Mouse (Mus musculus) lung, embryonic 16.5 days (tissue): ENCODE results near the gene Kcnh1. TPM values are rescaled to one million over a fixed set of nuclear protein-coding genes. Genes with fewer than 3 reads are reported as not detected.

Experiments
- ATAC-seq: fragments of 200-750 bp; cut with Nextera tagmentation; 2 replicates; pipeline ENCODE4 v1.8.0; 2017; ENCODE audit warnings: low read depth, mild to moderate bottlenecking, moderate library complexity
- H3K27ac ChIP-seq: fragments of 300-500 bp; sonication (generic); 2 replicates; pipeline ENCODE4 v1.5.1; 2014; ENCODE audit warnings: mild to moderate bottlenecking, control low read depth, low read length
- H3K27me3 ChIP-seq: fragments of 300-500 bp; sonication (generic); 2 replicates; pipeline ENCODE4 v1.6.1; 2014; ENCODE audit warnings: low read depth, low read length, mixed read lengths; ENCODE audit not compliant: control insufficient read depth, insufficient read depth
- H3K36me3 ChIP-seq: fragments of 300-500 bp; sonication (generic); 2 replicates; pipeline ENCODE4 v1.6.1; 2014; ENCODE audit warnings: low read length; ENCODE audit not compliant: control insufficient read depth, insufficient read depth
- H3K4me1 ChIP-seq: fragments of 300-500 bp; sonication (generic); replicated peaks from 2 replicates; pipeline ENCODE4 v1.6.1; 2014; ENCODE audit warnings: low read length, mixed read lengths; ENCODE audit not compliant: control insufficient read depth, insufficient read depth
- H3K4me2 ChIP-seq: fragments of 300-500 bp; sonication (generic); 2 replicates; pipeline ENCODE4 v1.6.1; 2014; ENCODE audit warnings: low read depth, low read length, control low read depth
- H3K4me3 ChIP-seq: fragments of 300-500 bp; sonication (generic); 2 replicates; pipeline ENCODE4 v1.5.1; 2014; ENCODE audit warnings: mild to moderate bottlenecking, low read length, control low read depth
- H3K9ac ChIP-seq: fragments of 300-500 bp; sonication (generic); 2 replicates; pipeline ENCODE4 v1.6.1; 2014; ENCODE audit warnings: low read length, control low read depth
- H3K9me3 ChIP-seq: fragments of 300-500 bp; sonication (generic); 2 replicates; pipeline ENCODE4 v1.6.1; 2016; ENCODE audit warnings: low read length; ENCODE audit not compliant: control insufficient read depth
- WGBS: fragments of 180-500 bp; shearing (Covaris S2); extraction: QIAGEN DNeasy Blood & Tissue Kit; methylation state at CpG from one replicate; pipeline ENCODE4 v1.1.7; 2014; 5-methylcytosine and 5-hydroxymethylcytosine counted together
- polyA plus RNA-seq: library from polyadenylated mRNA; unstranded; fragments of >200 nt; fragmentation: Nextera tagmentation; extraction: Ambion mirVana; gene quantifications from 2 replicates; pipeline ENCODE4 v1.2.1, GENCODE M21; 2015

Kcnh1 gene
- polyA plus RNA-seq, 1 experiment from 2014 or later = 0.97 TPM

- no peak overlapping the region for H3K9ac ChIP-seq
- no peak overlapping the region for H3K4me3 ChIP-seq
- WGBS = 37% methylated on average over 2 of the region's 2 CpGs
- H3K4me2 ChIP-seq = no peak overlapping the region
- peak overlapping the region; percentile 30; the same call in 1 of the 2 replicates for H3K27ac ChIP-seq
- ATAC-seq = peak; percentile 34
- no peaks in the 10 kb centered on the region for H3K27me3 ChIP-seq
- no peaks in the 10 kb centered on the region for H3K36me3 ChIP-seq
- H3K4me1 ChIP-seq = 0 out of 2 replicates have a peak, but pooled peaks cover 2% of the 10 kb centered on the region
- H3K9me3 ChIP-seq = no peaks in the 10 kb centered on the region
Measured at GRCm38 (mm10) chr1:192532212-192532611, 341.6 kb downstream of the Kcnh1 start.

GRCm38 (mm10) chr1:192533016-192533415 lies 342.4 kb downstream of the Kcnh1 start:
- Histone ChIP-seq H3K27me3 (no peaks in the 10 kb centered on the region), H3K4me2 (no peak overlapping the region), H3K36me3 (no peaks in the 10 kb centered on the region), H3K4me1 (0 out of 2 replicates have a peak, but pooled peaks cover 2% of the 10 kb centered on the region), H3K9ac (no peak overlapping the region), H3K9me3 (no peaks in the 10 kb centered on the region), H3K27ac (no peak overlapping the region), H3K4me3 (no peak overlapping the region)
- no peak for ATAC-seq

GRCm38 (mm10) chr1:192536440-192536839 lies 345.9 kb downstream of the Kcnh1 start:
- Histone ChIP-seq H3K4me2 (no peak overlapping the region), H3K9ac (no peak overlapping the region), H3K9me3 (no peaks in the 10 kb centered on the region), H3K4me1 (0 out of 2 replicates have a peak, but pooled peaks cover 2% of the 10 kb centered on the region), H3K36me3 (no peaks in the 10 kb centered on the region), H3K4me3 (no peak overlapping the region), H3K27ac (no peak overlapping the region), H3K27me3 (no peaks in the 10 kb centered on the region)
- WGBS = 12% methylated on average over 1 of the region's 1 CpGs
- ATAC-seq = no peak

DNA sequence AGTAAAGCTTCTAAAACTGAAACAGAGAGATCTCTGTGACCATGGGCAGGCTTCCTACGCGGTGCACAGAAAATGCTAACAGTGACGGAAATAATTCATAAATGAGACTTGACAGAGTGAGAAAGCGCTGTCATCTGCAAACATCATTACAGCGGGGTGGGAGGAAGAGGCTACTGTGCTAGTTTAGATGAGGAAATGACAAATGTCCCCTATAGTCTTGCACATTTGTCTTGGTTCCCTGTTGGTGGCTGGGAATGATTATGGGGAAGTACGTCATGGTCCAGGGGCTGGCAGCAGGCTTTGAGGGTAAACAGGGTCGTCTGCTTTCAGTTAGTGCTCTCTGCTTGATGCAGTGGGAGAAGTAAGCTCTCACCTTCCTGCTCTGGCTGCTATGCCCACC lies 346.6 kb downstream of the Kcnh1 start:
- Histone ChIP-seq H3K27me3 (no peaks in the 10 kb centered on the region), H3K36me3 (no peaks in the 10 kb centered on the region), H3K9ac (no peak overlapping the region), H3K4me1 (0 out of 2 replicates have a peak, but pooled peaks cover 2% of the 10 kb centered on the region), H3K9me3 (no peaks in the 10 kb centered on the region), H3K27ac (no peak overlapping the region), H3K4me3 (no peak overlapping the region), H3K4me2 (no peak overlapping the region)
- peak; percentile 77 for ATAC-seq
- 38% methylated on average over 7 of the region's 7 CpGs for WGBS

GRCm38 (mm10) chr1:192542093-192542492 lies 351.5 kb downstream of the Kcnh1 start:
- WGBS = 67% methylated on average over 2 of the region's 2 CpGs
- ATAC-seq = no peak
- H3K4me1 ChIP-seq = no peaks in the 10 kb centered on the region
- H3K4me3 ChIP-seq = no peak overlapping the region
- H3K27ac ChIP-seq = no peak overlapping the region
- H3K27me3 ChIP-seq = no peaks in the 10 kb centered on the region
- no peak overlapping the region for H3K9ac ChIP-seq
- H3K4me2 ChIP-seq = no peak overlapping the region
- no peaks in the 10 kb centered on the region for H3K9me3 ChIP-seq
- no peaks in the 10 kb centered on the region for H3K36me3 ChIP-seq

- ATAC-seq = no peak
- Histone ChIP-seq H3K27me3 (no peaks in the 10 kb centered on the region), H3K4me1 (no peaks in the 10 kb centered on the region), H3K27ac (no peak overlapping the region), H3K9me3 (no peaks in the 10 kb centered on the region), H3K4me3 (no peak overlapping the region), H3K9ac (no peak overlapping the region), H3K4me2 (no peak overlapping the region), H3K36me3 (no peaks in the 10 kb centered on the region)
- WGBS = 79% methylated on average over 4 of the region's 4 CpGs
Measured at GRCm38 (mm10) chr1:192543686-192544085, 353.1 kb downstream of the Kcnh1 start.

- H3K27me3 ChIP-seq = no peaks in the 10 kb centered on the region
- no peak overlapping the region for H3K4me3 ChIP-seq
- no peak overlapping the region for H3K27ac ChIP-seq
- H3K9me3 ChIP-seq = no peaks in the 10 kb centered on the region
- H3K9ac ChIP-seq = no peak overlapping the region
- H3K4me1 ChIP-seq = no peaks in the 10 kb centered on the region
- no peaks in the 10 kb centered on the region for H3K36me3 ChIP-seq
- no peak for ATAC-seq
- 60% methylated on average over 9 of the region's 9 CpGs for WGBS
- H3K4me2 ChIP-seq = no peak overlapping the region
Measured at GRCm38 (mm10) chr1:192544091-192544490, 353.5 kb downstream of the Kcnh1 start.

- ATAC-seq = no peak
- Histone ChIP-seq H3K27me3 (no peaks in the 10 kb centered on the region), H3K4me2 (no peak overlapping the region), H3K27ac (no peak overlapping the region), H3K36me3 (no peaks in the 10 kb centered on the region), H3K4me3 (no peak overlapping the region), H3K4me1 (no peaks in the 10 kb centered on the region), H3K9me3 (no peaks in the 10 kb centered on the region), H3K9ac (no peak overlapping the region)
- WGBS = 69% methylated on average over 7 of the region's 7 CpGs
Measured at GRCm38 (mm10) chr1:192544901-192545300, 354.3 kb downstream of the Kcnh1 start.

- no peak overlapping the region for H3K27ac ChIP-seq
- no peak overlapping the region for H3K4me2 ChIP-seq
- no peaks in the 10 kb centered on the region for H3K4me1 ChIP-seq
- H3K4me3 ChIP-seq = no peak overlapping the region
- WGBS = 13% methylated on average over 1 of the region's 1 CpGs
- ATAC-seq = no peak
- H3K36me3 ChIP-seq = no peaks in the 10 kb centered on the region
- no peaks in the 10 kb centered on the region for H3K27me3 ChIP-seq
- no peak overlapping the region for H3K9ac ChIP-seq
- H3K9me3 ChIP-seq = no peaks in the 10 kb centered on the region
Measured at GRCm38 (mm10) chr1:192546843-192547242, 356.3 kb downstream of the Kcnh1 start.

DNA sequence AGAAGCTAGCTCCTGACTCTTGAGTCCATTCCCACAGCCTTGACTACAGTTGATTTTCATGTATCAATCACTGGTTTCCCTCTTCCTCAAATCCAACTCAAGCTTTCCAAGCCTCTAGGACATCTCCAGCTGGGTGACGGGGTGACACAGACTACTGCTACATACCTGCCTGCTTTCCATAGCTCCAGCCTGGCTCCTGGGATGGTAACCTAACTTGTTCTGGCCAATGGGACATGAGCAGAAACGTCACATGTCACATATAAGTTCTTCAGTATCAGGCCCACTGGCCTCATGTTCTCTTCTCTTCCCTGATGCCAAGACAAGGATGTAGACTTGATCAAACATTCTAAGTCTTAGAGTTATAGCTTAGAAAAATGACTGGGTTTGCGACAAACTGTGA lies 360.0 kb downstream of the Kcnh1 start:
- Histone ChIP-seq H3K27me3 (no peaks in the 10 kb centered on the region), H3K4me1 (no peaks in the 10 kb centered on the region), H3K36me3 (no peaks in the 10 kb centered on the region), H3K9me3 (no peaks in the 10 kb centered on the region), H3K4me2 (no peak overlapping the region), H3K27ac (no peak overlapping the region), H3K9ac (no peak overlapping the region), H3K4me3 (no peak overlapping the region)
- 81% methylated on average over 3 of the region's 3 CpGs for WGBS
- ATAC-seq = no peak
